Mouse (Mus musculus): ENCODE measurements around the gene Pik3r3. TPM values are rescaled to one million over a fixed set of nuclear protein-coding genes. Genes with fewer than 3 reads are reported as not detected.

Pik3r3 gene
- polyA plus RNA-seq, 1 experiment from 2014 or later = 24.6 TPM

DNA sequence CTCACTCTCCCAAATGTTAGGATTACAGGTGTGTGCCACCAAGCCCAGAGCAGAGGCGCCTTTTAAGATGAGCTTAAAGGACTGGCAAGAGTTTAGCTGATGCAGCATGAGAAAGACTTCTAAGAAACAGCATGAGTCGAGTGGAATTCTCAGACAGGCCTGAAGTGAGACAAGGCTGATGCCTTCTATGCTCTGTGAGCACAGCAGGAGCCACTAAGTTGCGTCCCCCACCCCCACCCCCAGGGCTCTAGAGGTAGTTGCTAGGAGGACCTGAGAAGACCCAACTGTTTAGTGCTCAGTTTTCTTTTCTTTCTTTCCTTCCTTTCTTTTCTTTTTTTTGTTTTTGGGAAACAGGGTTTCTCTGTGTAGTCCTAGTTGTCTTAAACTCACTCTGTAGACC, 39.3 kb upstream of the Pik3r3 start:
- Histone ChIP-seq H3K27me3 (ENCODE audit: control insufficient read depth, insufficient read depth, low read length) (no peaks in the 10 kb centered on the region), H3K9ac (replicated peaks; ENCODE audit: low read depth, low read length) (no peak overlapping the region), H3K36me3 (ENCODE audit: control insufficient read depth, insufficient read depth, low read length) (no peaks in the 10 kb centered on the region), H3K4me1 (ENCODE audit: control insufficient read depth, insufficient read depth, low read length) (0 out of 2 replicates have a peak, but pooled peaks cover 3% of the 10 kb centered on the region), H3K27ac (ENCODE audit: low read length) (no peak overlapping the region), H3K4me2 (replicated peaks; ENCODE audit: low read depth, low read length) (no peak overlapping the region), H3K9me3 (ENCODE audit: control insufficient read depth, low read depth, low read length) (no peaks in the 10 kb centered on the region), H3K4me3 (ENCODE audit: low read depth, low read length) (no peak overlapping the region)
- no peak for ATAC-seq (ENCODE audit: insufficient number of reproducible peaks, insufficient read depth, low FRiP score, low read depth)
- WGBS = 52% methylated on average over 3 of the region's 3 CpGs

DNA sequence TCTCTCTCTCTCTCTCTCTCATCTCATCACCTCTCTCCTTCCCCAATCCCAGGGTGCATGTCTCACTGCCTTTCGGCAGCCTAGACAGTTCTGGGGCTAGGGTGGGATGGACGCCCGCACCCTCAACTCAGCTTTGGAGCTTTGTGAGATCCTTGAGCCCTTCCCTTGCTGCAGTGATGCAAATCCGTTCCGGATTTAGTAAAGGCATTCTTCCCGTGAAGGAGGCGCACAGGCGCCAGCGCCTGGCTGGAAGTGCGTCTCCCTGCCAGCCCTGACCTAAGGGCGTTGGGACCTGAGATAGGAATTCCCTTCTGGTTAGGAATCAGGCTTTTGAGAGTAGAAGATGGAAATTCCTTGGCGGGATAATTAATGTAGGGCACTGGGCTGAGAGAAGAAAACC, 38.7 kb upstream of the Pik3r3 start:
- no peak overlapping the region for H3K4me2 ChIP-seq (replicated peaks; ENCODE audit: low read depth, low read length)
- H3K36me3 ChIP-seq (ENCODE audit: control insufficient read depth, insufficient read depth, low read length) = no peaks in the 10 kb centered on the region
- no peaks in the 10 kb centered on the region for H3K9me3 ChIP-seq (ENCODE audit: control insufficient read depth, low read depth, low read length)
- ATAC-seq (ENCODE audit: insufficient number of reproducible peaks, insufficient read depth, low FRiP score, low read depth) = no peak
- no peak overlapping the region for H3K27ac ChIP-seq (ENCODE audit: low read length)
- H3K4me1 ChIP-seq (ENCODE audit: control insufficient read depth, insufficient read depth, low read length) = no peaks in the 10 kb centered on the region
- no peak overlapping the region for H3K9ac ChIP-seq (replicated peaks; ENCODE audit: low read depth, low read length)
- no peaks in the 10 kb centered on the region for H3K27me3 ChIP-seq (ENCODE audit: control insufficient read depth, insufficient read depth, low read length)
- no peak overlapping the region for H3K4me3 ChIP-seq (ENCODE audit: low read depth, low read length)
- 12% methylated on average over 12 of the region's 12 CpGs for WGBS

DNA sequence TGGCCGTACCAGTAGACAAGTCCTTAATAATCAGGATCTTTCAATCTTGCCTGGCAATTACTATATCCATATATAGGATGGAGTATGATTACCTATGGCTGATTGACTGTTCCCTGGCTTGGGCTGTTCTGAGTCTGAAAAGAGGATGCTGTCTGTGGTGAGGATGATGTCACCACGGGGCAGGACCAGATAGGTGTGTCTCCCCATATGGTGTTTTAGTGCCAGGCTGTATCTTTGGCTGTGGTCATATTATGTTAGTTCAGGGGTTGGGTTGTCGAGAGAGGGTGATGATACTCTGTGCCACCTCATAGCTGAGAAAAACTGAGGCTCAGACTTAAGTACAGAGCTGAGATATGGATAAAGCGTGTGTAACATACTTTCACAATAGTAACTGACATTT, 36.3 kb upstream of the Pik3r3 start:
- H3K4me3 ChIP-seq (ENCODE audit: low read depth, low read length) = no peak overlapping the region
- ATAC-seq (ENCODE audit: insufficient number of reproducible peaks, insufficient read depth, low FRiP score, low read depth) = no peak
- H3K9ac ChIP-seq (replicated peaks; ENCODE audit: low read depth, low read length) = no peak overlapping the region
- no peaks in the 10 kb centered on the region for H3K9me3 ChIP-seq (ENCODE audit: control insufficient read depth, low read depth, low read length)
- no peaks in the 10 kb centered on the region for H3K27me3 ChIP-seq (ENCODE audit: control insufficient read depth, insufficient read depth, low read length)
- no peaks in the 10 kb centered on the region for H3K4me1 ChIP-seq (ENCODE audit: control insufficient read depth, insufficient read depth, low read length)
- H3K4me2 ChIP-seq (replicated peaks; ENCODE audit: low read depth, low read length) = no peak overlapping the region
- no peaks in the 10 kb centered on the region for H3K36me3 ChIP-seq (ENCODE audit: control insufficient read depth, insufficient read depth, low read length)
- WGBS = 88% methylated on average over 4 of the region's 4 CpGs
- H3K27ac ChIP-seq (ENCODE audit: low read length) = no peak overlapping the region

DNA sequence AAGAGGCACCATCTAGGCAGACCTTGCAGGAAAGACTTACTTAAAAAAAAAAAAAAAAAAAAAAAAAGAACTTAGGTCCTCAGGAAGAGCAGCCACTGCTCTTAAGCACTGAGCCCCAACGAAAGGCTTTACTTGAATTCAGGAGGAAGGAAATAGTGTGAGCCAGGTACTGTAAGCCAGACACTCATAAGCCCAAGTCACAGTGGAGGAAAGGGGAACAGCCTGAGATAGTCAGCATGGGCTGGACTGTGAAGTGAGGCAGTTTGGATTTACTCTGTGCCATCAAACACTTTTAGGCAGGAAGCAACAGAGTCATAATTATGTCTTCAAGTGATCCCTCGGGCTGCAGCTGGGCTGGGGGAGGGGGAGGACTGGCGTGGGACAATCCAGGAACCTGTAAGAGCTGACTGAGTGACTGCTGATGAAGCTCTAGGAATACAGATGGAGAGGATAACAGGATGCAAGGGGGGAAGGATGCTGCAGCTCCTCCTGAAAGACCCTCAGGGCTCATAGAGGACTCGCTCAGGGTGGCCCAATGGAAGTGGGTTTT, 29.1 kb upstream of the Pik3r3 start:
- Histone ChIP-seq H3K27me3 (ENCODE audit: control insufficient read depth, insufficient read depth, low read length) (no peaks in the 10 kb centered on the region), H3K4me3 (ENCODE audit: low read depth, low read length) (no peak overlapping the region), H3K9ac (replicated peaks; ENCODE audit: low read depth, low read length) (no peak overlapping the region), H3K27ac (ENCODE audit: low read length) (no peak overlapping the region), H3K4me2 (replicated peaks; ENCODE audit: low read depth, low read length) (no peak overlapping the region), H3K4me1 (ENCODE audit: control insufficient read depth, insufficient read depth, low read length) (no peaks in the 10 kb centered on the region), H3K36me3 (ENCODE audit: control insufficient read depth, insufficient read depth, low read length) (no peaks in the 10 kb centered on the region), H3K9me3 (ENCODE audit: control insufficient read depth, low read depth, low read length) (no peaks in the 10 kb centered on the region)
- 42% methylated on average over 4 of the region's 4 CpGs for WGBS
- no peak for ATAC-seq (ENCODE audit: insufficient number of reproducible peaks, insufficient read depth, low FRiP score, low read depth)

DNA sequence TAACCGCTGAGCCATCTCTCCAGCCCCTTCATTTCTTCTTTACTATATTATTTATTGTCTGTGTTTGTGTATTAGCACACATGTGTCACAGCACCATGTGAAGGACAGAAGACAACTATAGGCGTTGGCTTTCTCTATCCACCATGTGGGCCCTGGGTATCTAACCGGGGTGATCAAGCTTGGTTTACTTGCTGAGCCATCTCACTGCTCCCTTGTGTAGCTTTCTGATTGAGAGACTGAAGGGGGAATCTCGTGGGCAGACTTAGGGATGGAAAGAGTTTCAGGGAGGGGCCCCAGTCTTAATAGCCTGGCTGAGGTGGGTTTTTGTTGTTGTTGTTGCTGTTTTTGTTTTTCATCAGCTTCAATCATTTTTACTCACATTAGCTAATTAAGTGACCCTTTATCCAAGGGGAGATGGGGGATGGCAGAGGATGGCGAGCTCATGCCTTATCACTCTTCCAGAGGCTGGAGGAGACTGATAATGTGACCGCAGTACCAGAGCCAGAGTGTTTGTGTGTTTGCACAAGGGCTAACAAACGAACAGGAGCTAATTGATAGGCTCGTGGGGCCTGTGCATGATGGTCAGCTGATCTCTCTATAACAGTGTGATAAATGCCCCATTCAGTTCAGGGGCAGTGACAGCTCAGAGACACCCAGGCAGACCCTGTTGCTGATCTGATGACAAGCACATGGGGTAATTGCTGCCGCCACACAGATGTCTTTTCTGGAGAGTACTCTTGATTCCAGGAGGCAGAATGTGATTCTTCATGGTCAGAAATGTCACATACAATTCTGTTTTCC, 27.6 kb upstream of the Pik3r3 start:
- 50% methylated on average over 9 of the region's 9 CpGs for WGBS
- no peaks in the 10 kb centered on the region for H3K27me3 ChIP-seq (ENCODE audit: control insufficient read depth, insufficient read depth, low read length)
- H3K4me1 ChIP-seq (ENCODE audit: control insufficient read depth, insufficient read depth, low read length) = no peaks in the 10 kb centered on the region
- no peaks in the 10 kb centered on the region for H3K9me3 ChIP-seq (ENCODE audit: control insufficient read depth, low read depth, low read length)
- peak; percentile 71; the same call in 1 of the 2 replicates for ATAC-seq (ENCODE audit: insufficient number of reproducible peaks, insufficient read depth, low FRiP score, low read depth)
- H3K27ac ChIP-seq (ENCODE audit: low read length) = no peak overlapping the region
- H3K4me3 ChIP-seq (ENCODE audit: low read depth, low read length) = no peak overlapping the region
- no peaks in the 10 kb centered on the region for H3K36me3 ChIP-seq (ENCODE audit: control insufficient read depth, insufficient read depth, low read length)
- no peak overlapping the region for H3K9ac ChIP-seq (replicated peaks; ENCODE audit: low read depth, low read length)
- no peak overlapping the region for H3K4me2 ChIP-seq (replicated peaks; ENCODE audit: low read depth, low read length)

DNA sequence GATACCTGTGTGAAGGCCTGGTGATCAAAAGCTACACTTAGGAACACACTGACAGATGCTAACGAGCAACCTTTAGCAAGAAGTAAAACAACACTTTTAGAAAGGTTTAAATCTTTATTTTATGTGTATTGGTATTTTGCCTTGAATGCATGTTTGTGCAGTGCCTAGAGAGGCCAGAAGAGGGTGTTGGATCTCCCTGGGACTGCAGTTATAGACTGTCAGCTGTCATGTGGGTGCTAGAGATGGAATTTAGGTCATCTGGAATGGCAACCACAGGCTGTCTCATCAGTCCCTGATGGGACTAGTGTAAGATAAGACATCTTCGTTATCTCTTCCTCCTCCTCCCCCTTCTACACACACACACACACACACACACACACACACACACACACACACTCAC, 23.0 kb upstream of the Pik3r3 start:
- no peaks in the 10 kb centered on the region for H3K9me3 ChIP-seq (ENCODE audit: control insufficient read depth, low read depth, low read length)
- H3K4me3 ChIP-seq (ENCODE audit: low read depth, low read length) = no peak overlapping the region
- H3K27ac ChIP-seq (ENCODE audit: low read length) = no peak overlapping the region
- no peaks in the 10 kb centered on the region for H3K4me1 ChIP-seq (ENCODE audit: control insufficient read depth, insufficient read depth, low read length)
- H3K27me3 ChIP-seq (ENCODE audit: control insufficient read depth, insufficient read depth, low read length) = no peaks in the 10 kb centered on the region
- 81% methylated on average over 2 of the region's 2 CpGs for WGBS
- no peak overlapping the region for H3K9ac ChIP-seq (replicated peaks; ENCODE audit: low read depth, low read length)
- H3K4me2 ChIP-seq (replicated peaks; ENCODE audit: low read depth, low read length) = no peak overlapping the region
- H3K36me3 ChIP-seq (ENCODE audit: control insufficient read depth, insufficient read depth, low read length) = no peaks in the 10 kb centered on the region
- ATAC-seq (ENCODE audit: insufficient number of reproducible peaks, insufficient read depth, low FRiP score, low read depth) = no peak

DNA sequence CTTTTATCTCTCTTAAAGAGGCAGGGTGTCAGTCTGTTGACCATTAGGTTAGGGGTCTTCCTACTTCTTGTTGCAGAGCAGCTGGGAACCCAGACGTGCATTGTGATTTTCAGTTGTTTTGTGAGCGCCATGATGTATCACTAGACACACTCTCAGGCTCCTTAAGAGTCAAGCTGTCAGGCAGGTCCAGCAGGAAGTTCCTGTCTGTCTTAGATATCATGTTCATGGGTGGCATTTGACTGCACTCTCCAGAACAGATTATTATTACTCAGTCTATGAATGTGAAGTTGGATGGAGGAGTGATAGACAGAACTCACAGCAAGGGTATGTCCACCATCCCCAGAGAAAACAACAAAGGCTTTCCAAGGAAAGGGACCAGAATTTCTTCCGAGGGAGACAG, 17.0 kb upstream of the Pik3r3 start:
- no peaks in the 10 kb centered on the region for H3K9me3 ChIP-seq (ENCODE audit: control insufficient read depth, low read depth, low read length)
- H3K36me3 ChIP-seq (ENCODE audit: control insufficient read depth, insufficient read depth, low read length) = no peaks in the 10 kb centered on the region
- H3K9ac ChIP-seq (replicated peaks; ENCODE audit: low read depth, low read length) = no peak overlapping the region
- no peaks in the 10 kb centered on the region for H3K27me3 ChIP-seq (ENCODE audit: control insufficient read depth, insufficient read depth, low read length)
- H3K4me3 ChIP-seq (ENCODE audit: low read depth, low read length) = no peak overlapping the region
- no peak for ATAC-seq (ENCODE audit: insufficient number of reproducible peaks, insufficient read depth, low FRiP score, low read depth)
- no peaks in the 10 kb centered on the region for H3K4me1 ChIP-seq (ENCODE audit: control insufficient read depth, insufficient read depth, low read length)
- H3K4me2 ChIP-seq (replicated peaks; ENCODE audit: low read depth, low read length) = no peak overlapping the region
- 63% methylated on average over 3 of the region's 3 CpGs for WGBS
- H3K27ac ChIP-seq (ENCODE audit: low read length) = no peak overlapping the region

DNA sequence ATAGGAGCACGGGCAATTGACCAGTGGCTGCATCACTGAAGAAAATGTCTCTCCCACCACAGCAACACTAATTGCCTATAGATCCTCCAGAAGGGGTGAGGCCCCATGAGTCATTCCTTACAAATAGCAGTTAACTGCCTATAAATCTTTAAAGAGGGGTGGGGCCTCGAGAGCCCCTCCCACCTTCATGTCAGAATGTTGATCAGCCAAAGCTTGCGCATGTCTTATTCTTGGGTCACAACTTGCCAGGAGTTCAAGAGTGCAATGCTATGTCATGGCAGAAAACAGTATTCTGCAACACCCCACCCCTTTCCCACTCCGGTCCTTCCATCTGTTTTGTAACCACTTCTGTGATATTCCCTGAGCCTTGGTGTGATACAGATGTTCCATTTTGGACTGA, 14.9 kb upstream of the Pik3r3 start:
- no peak for ATAC-seq (ENCODE audit: insufficient number of reproducible peaks, insufficient read depth, low FRiP score, low read depth)
- Histone ChIP-seq H3K9me3 (ENCODE audit: control insufficient read depth, low read depth, low read length) (no peaks in the 10 kb centered on the region), H3K4me2 (replicated peaks; ENCODE audit: low read depth, low read length) (no peak overlapping the region), H3K4me1 (ENCODE audit: control insufficient read depth, insufficient read depth, low read length) (no peaks in the 10 kb centered on the region), H3K4me3 (ENCODE audit: low read depth, low read length) (no peak overlapping the region), H3K9ac (replicated peaks; ENCODE audit: low read depth, low read length) (no peak overlapping the region), H3K27ac (ENCODE audit: low read length) (no peak overlapping the region), H3K36me3 (ENCODE audit: control insufficient read depth, insufficient read depth, low read length) (no peaks in the 10 kb centered on the region), H3K27me3 (ENCODE audit: control insufficient read depth, insufficient read depth, low read length) (no peaks in the 10 kb centered on the region)
- 71% methylated on average over 4 of the region's 4 CpGs for WGBS

DNA sequence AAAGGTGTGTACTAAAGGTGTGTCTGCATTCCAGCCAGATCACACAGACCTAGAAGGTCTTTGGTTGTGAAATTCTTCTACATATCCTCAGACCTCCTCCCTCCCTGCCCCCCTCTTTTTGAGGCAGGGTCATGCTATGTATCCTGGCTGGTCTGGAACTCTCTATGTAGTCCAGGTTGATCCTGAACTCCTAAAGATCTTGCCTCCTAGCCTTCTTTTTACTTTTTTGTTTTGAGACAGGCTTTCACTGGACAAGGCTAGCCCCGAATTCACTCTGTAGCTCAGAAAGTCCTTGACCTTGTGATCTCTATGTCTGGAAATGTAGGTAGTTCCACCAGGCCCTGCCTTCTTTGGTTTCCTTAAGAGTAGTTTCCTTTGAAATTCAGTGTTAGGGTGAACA, 12.5 kb upstream of the Pik3r3 start:
- H3K4me2 ChIP-seq (replicated peaks; ENCODE audit: low read depth, low read length) = no peak overlapping the region
- no peak overlapping the region for H3K4me3 ChIP-seq (ENCODE audit: low read depth, low read length)
- H3K27ac ChIP-seq (ENCODE audit: low read length) = no peak overlapping the region
- no peaks in the 10 kb centered on the region for H3K36me3 ChIP-seq (ENCODE audit: control insufficient read depth, insufficient read depth, low read length)
- no peaks in the 10 kb centered on the region for H3K27me3 ChIP-seq (ENCODE audit: control insufficient read depth, insufficient read depth, low read length)
- 79% methylated on average over 1 of the region's 1 CpGs for WGBS
- no peaks in the 10 kb centered on the region for H3K9me3 ChIP-seq (ENCODE audit: control insufficient read depth, low read depth, low read length)
- no peak for ATAC-seq (ENCODE audit: insufficient number of reproducible peaks, insufficient read depth, low FRiP score, low read depth)
- H3K4me1 ChIP-seq (ENCODE audit: control insufficient read depth, insufficient read depth, low read length) = no peaks in the 10 kb centered on the region
- H3K9ac ChIP-seq (replicated peaks; ENCODE audit: low read depth, low read length) = no peak overlapping the region

All from stomach, embryonic 14.5 days (tissue).